Mouse (Mus musculus) heart, embryonic 11.5 days (tissue): ENCODE measurements around the gene Srsf10. TPM values are rescaled to one million over a fixed set of nuclear protein-coding genes. Genes with fewer than 3 reads are reported as not detected.
A peak's percentile ranks its signal among the peaks of the same experiment; 100 is the strongest.

ENCODE experiments used
- ATAC-seq: fragments of 200-750 bp; cut with Nextera tagmentation; replicated peaks from 2 replicates; pipeline ENCODE4 v1.8.0; 2017; ENCODE audit warnings: moderate library complexity; ENCODE audit not compliant: insufficient number of reproducible peaks, low FRiP score, low TSS enrichment
- H3K27ac ChIP-seq: fragments of 300-500 bp; sonication (generic); 2 replicates; pipeline ENCODE4 v1.5.1; 2014; ENCODE audit warnings: mild to moderate bottlenecking, low read depth, low read length
- H3K27me3 ChIP-seq: fragments of 300-500 bp; sonication (generic); 2 replicates; pipeline ENCODE4 v1.6.1; 2014; ENCODE audit warnings: mild to moderate bottlenecking, low read length, mixed read lengths; ENCODE audit not compliant: control insufficient read depth, insufficient read depth
- H3K36me3 ChIP-seq: fragments of 300-500 bp; sonication (generic); 2 replicates; pipeline ENCODE4 v1.6.1; 2014; ENCODE audit warnings: mild to moderate bottlenecking, low read length, moderate library complexity, mixed read lengths; ENCODE audit not compliant: control insufficient read depth, insufficient read depth
- H3K4me1 ChIP-seq: fragments of 300-500 bp; sonication (generic); 2 replicates; pipeline ENCODE4 v1.6.1; 2014; ENCODE audit warnings: low read length; ENCODE audit not compliant: control insufficient read depth, insufficient read depth
- H3K4me2 ChIP-seq: fragments of 300-500 bp; sonication (generic); 2 replicates; pipeline ENCODE4 v1.6.1; 2014; ENCODE audit warnings: mild to moderate bottlenecking, moderate library complexity
- H3K4me3 ChIP-seq: fragments of 300-500 bp; sonication (generic); 2 replicates; pipeline ENCODE4 v1.5.1; 2014; ENCODE audit warnings: low read depth, low read length
- H3K9ac ChIP-seq: fragments of 300-500 bp; sonication (generic); 2 replicates; pipeline ENCODE4 v1.6.1; 2014; ENCODE audit warnings: mild to moderate bottlenecking, low read depth, low read length, moderate library complexity
- H3K9me3 ChIP-seq: fragments of 300-500 bp; sonication (generic); replicated peaks from 2 replicates; pipeline ENCODE4 v1.6.1; 2016; ENCODE audit warnings: low read length; ENCODE audit not compliant: control insufficient read depth
- WGBS: fragments of 180-500 bp; shearing (Covaris S2); extraction: QIAGEN DNeasy Blood & Tissue Kit; methylation state at CpG from one replicate; pipeline ENCODE4 v1.1.7; 2014; ENCODE audit not compliant: insufficient replicate concordance; 5-methylcytosine and 5-hydroxymethylcytosine counted together
- polyA plus RNA-seq: library from polyadenylated mRNA; unstranded; fragments of >200 nt; fragmentation: Nextera tagmentation; extraction: Ambion mirVana; gene quantifications from 2 replicates; pipeline ENCODE4 v1.2.1, GENCODE M21; 2014

Srsf10 gene
- polyA plus RNA-seq, 1 experiment from 2014 or later = 202 TPM

DNA sequence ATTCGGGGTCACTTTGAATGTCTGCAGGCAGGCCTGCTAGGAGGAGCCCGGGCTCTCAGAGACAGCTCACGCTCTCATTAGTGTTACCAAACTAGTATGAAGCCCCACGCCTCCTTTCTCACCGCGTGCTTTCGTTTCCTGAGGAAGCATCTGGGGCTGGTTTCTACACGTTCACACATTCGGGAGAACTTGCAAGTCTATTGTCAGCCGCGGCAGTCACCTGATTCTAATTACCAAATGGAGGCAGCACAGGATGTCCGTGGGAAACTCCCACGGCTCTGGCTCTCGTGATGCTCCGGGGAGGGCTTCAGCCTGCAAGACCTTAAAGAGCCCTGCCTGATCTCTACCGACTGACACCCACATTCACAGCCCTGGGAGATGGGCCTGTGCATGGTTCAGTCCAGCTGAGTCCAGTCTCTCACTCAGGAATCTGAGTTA lies 21.1 kb downstream of the Srsf10 start:
- peak overlapping the region; percentile 65 for H3K4me2 ChIP-seq
- H3K9me3 ChIP-seq = no peaks in the 10 kb centered on the region
- no peak; the same call in 1 of the 2 replicates for ATAC-seq
- peak overlapping the region; percentile 31 for H3K4me3 ChIP-seq
- no peaks in the 10 kb centered on the region for H3K27me3 ChIP-seq
- peaks cover 8% of the 10 kb centered on the region for H3K36me3 ChIP-seq
- peaks cover 37% of the 10 kb centered on the region for H3K4me1 ChIP-seq
- peak overlapping the region; percentile 66 for H3K9ac ChIP-seq
- H3K27ac ChIP-seq = peak overlapping the region; percentile 80
- 2% methylated on average over 16 of the region's 16 CpGs for WGBS

GRCm38 (mm10) chr4:135877742-135878141 lies 22.2 kb downstream of the Srsf10 start:
- Histone ChIP-seq H3K4me1 (peaks cover 31% of the 10 kb centered on the region), H3K36me3 (no peaks in the 10 kb centered on the region), H3K9me3 (no peaks in the 10 kb centered on the region), H3K4me3 (no peak overlapping the region), H3K4me2 (no peak overlapping the region), H3K27me3 (no peaks in the 10 kb centered on the region), H3K27ac (no peak overlapping the region), H3K9ac (no peak overlapping the region)
- 68% methylated on average over 2 of the region's 2 CpGs for WGBS
- no peak for ATAC-seq

DNA sequence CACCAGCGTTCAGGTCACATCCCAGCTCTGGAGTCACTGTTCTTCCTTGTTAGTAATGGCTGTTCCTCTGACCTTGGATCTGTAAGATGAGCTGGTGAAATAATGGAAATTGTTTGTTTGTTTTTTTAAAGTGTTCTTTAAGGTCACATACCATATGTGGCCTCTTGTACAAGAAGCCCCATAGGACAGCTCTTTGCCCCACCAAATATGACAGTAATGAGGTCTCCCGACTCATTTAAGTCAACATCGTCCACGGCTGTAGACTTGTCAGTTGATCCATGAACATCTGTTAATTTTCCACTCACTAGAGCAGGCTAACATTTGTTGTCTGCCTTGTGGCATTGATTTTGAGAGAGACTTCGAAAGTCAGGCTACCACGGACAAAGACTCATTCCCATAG lies 23.5 kb downstream of the Srsf10 start:
- H3K4me2 ChIP-seq = no peak overlapping the region
- no peaks in the 10 kb centered on the region for H3K36me3 ChIP-seq
- no peak overlapping the region for H3K9ac ChIP-seq
- no peak for ATAC-seq
- H3K4me3 ChIP-seq = no peak overlapping the region
- no peaks in the 10 kb centered on the region for H3K9me3 ChIP-seq
- peaks cover 36% of the 10 kb centered on the region for H3K4me1 ChIP-seq
- no peak overlapping the region for H3K27ac ChIP-seq
- H3K27me3 ChIP-seq = no peaks in the 10 kb centered on the region
- WGBS = 79% methylated on average over 6 of the region's 6 CpGs

DNA sequence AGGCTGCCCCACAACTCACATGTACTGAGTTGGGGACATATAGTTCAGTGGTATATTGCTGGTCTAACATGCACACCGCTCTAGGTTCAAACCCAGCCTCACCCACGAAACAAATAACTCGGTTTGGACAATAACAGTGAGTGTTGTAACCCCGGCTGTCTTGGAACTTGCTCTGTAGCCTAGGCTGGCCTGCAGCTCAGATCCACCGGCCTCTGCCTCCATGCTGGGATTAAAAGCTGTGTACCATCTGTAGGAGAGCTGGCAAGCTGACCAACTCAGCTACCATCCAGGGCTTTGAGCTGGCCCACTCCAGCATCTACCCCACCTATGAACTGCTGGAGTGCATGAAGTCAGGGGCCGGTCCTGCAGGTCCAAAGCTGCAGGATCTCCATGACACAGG lies 24.5 kb downstream of the Srsf10 start:
- H3K9ac ChIP-seq = no peak overlapping the region
- H3K9me3 ChIP-seq = no peaks in the 10 kb centered on the region
- no peak for ATAC-seq
- no peak overlapping the region for H3K27ac ChIP-seq
- H3K27me3 ChIP-seq = no peaks in the 10 kb centered on the region
- WGBS = 89% methylated on average over 6 of the region's 6 CpGs
- H3K4me1 ChIP-seq = peaks cover 30% of the 10 kb centered on the region
- H3K4me3 ChIP-seq = no peak overlapping the region
- H3K4me2 ChIP-seq = no peak overlapping the region
- no peaks in the 10 kb centered on the region for H3K36me3 ChIP-seq

DNA sequence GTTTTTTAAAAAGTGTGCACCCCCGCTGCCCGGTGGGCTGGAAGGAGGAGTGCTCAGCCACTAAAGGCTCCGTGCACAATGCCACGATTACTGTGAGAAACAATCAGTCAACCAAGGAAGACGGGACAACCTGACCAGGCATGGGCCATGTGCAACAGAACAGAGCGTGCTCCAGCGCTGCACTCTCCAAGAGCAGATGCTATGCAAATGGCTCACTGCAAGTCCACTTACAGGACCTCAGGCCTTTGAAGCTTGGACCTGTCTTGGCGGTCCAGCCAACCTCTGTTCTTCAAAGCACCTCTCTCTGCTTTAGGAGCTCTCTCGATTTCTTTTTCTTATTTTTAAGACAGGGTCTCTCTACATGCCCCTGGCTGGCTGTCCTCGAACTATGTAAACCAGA lies 25.0 kb downstream of the Srsf10 start:
- no peaks in the 10 kb centered on the region for H3K36me3 ChIP-seq
- peaks cover 24% of the 10 kb centered on the region for H3K4me1 ChIP-seq
- H3K27ac ChIP-seq = no peak overlapping the region
- H3K9me3 ChIP-seq = no peaks in the 10 kb centered on the region
- no peaks in the 10 kb centered on the region for H3K27me3 ChIP-seq
- H3K4me2 ChIP-seq = no peak overlapping the region
- no peak for ATAC-seq
- 88% methylated on average over 10 of the region's 10 CpGs for WGBS
- no peak overlapping the region for H3K4me3 ChIP-seq
- no peak overlapping the region for H3K9ac ChIP-seq

GRCm38 (mm10) chr4:135882023-135882422 lies 26.5 kb downstream of the Srsf10 start:
- no peak for ATAC-seq
- Histone ChIP-seq H3K36me3 (no peaks in the 10 kb centered on the region), H3K4me3 (no peak overlapping the region), H3K27me3 (no peaks in the 10 kb centered on the region), H3K9me3 (no peaks in the 10 kb centered on the region), H3K9ac (no peak overlapping the region), H3K4me1 (peaks cover 10% of the 10 kb centered on the region), H3K4me2 (no peak overlapping the region), H3K27ac (no peak overlapping the region)
- 71% methylated on average over 6 of the region's 6 CpGs for WGBS

GRCm38 (mm10) chr4:135883401-135883851 lies 27.9 kb downstream of the Srsf10 start:
- Histone ChIP-seq H3K27ac (no peak overlapping the region), H3K36me3 (no peaks in the 10 kb centered on the region), H3K27me3 (no peaks in the 10 kb centered on the region), H3K9ac (no peak overlapping the region), H3K4me1 (peaks cover 8% of the 10 kb centered on the region), H3K9me3 (no peaks in the 10 kb centered on the region), H3K4me3 (no peak overlapping the region), H3K4me2 (no peak overlapping the region; the same call in 1 of the 2 replicates)
- ATAC-seq = no peak
- 42% methylated on average over 10 of the region's 10 CpGs for WGBS

- Histone ChIP-seq H3K27me3 (no peaks in the 10 kb centered on the region), H3K4me3 (no peak overlapping the region), H3K27ac (no peak overlapping the region), H3K36me3 (no peaks in the 10 kb centered on the region), H3K9ac (no peak overlapping the region), H3K4me1 (peaks cover 8% of the 10 kb centered on the region), H3K9me3 (no peaks in the 10 kb centered on the region), H3K4me2 (no peak overlapping the region; the same call in 1 of the 2 replicates)
- ATAC-seq = no peak
- 59% methylated on average over 7 of the region's 7 CpGs for WGBS
These were observed 28.5 kb downstream of the Srsf10 start for GRCm38 (mm10) chr4:135883881-135884516.

DNA sequence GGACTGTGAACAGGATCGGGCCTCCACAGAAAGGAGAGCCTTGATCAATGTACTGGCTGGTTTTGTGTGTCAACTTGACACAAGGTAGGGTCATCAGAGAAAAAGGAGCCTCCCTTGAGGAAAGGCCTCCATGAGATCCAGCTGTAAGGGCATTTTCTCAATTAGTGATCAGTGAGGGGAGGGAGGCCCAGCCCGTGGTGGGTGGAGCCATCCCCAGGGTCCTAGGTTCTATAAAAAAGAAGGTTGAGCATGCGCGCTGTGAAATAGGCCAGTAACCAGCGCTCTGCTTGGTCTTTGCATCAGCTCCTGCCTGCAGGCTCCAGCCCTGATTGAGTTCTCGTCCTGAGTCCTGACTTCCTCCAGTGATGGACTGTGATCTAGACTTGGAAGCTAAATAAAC lies 29.0 kb downstream of the Srsf10 start:
- H3K27me3 ChIP-seq = no peaks in the 10 kb centered on the region
- H3K4me3 ChIP-seq = no peak overlapping the region
- no peak overlapping the region for H3K27ac ChIP-seq
- H3K9ac ChIP-seq = no peak overlapping the region
- no peak overlapping the region for H3K4me2 ChIP-seq
- no peaks in the 10 kb centered on the region for H3K9me3 ChIP-seq
- 65% methylated on average over 6 of the region's 6 CpGs for WGBS
- H3K36me3 ChIP-seq = no peaks in the 10 kb centered on the region
- peaks cover 8% of the 10 kb centered on the region for H3K4me1 ChIP-seq
- ATAC-seq = no peak
